Mouse (Mus musculus) embryonic fibroblast, embryonic 13.5 days (primary cell): ENCODE measurements around the gene Prox2.

Experiments used
- CTCF ChIP-seq: IDR thresholded peaks from 2 replicates; pipeline ENCODE4 v1.5.1; 2011; ENCODE audit warnings: mild to moderate bottlenecking, control low read depth, low read length, moderate library complexity, borderline replicate concordance; ENCODE audit not compliant: insufficient read depth
- POLR2A ChIP-seq: IDR thresholded peaks from 2 replicates; pipeline ENCODE4 v1.6.1; 2011; ENCODE audit warnings: low read depth, mild to moderate bottlenecking, control low read depth, low read length, moderate library complexity

DNA sequence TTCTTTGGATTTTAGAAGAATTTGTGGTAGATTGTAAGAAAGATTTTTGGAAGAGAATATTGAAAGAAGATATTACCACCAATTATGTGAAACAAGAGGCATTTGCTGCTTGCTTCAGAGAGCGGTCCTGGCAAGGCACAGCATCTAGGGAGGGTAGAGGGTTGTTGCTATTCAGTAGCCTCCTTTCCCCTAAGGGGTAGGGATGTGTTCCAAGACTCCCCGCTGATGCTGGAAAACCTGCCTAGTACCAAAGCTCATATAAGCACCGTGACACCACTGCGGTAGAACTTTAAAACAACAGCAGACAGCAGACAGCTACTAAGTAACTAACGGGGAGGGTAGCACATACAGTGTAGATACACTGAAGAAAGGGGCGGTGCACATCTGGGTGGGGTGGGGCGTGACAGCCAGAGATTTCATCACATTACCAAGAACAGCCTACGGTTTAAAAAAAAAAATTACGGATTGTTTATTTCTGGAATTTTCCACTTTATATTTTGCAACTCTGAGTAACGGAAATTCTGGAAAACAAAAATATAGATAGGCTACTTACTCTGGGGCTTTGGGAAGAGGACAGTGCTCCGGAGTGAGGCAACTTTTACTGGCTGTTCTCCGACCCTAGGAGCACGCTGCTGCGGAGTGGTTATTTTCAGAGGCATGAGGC lies 47.4 kb upstream of the Prox2 start:
- TF ChIP-seq CTCF (no peak), POLR2A (no peak)
